Mouse (Mus musculus): ENCODE results near the gene Col16a1.

Gene Col16a1

GRCm38 (mm10) chr4:130044211-130044610, 3.4 kb upstream of the Col16a1 start:
- no peak for DNase-seq (ENCODE audit: low read depth, low spot score)

GRCm38 (mm10) chr4:130045609-130046008, 2.0 kb upstream of the Col16a1 start:
- no peak for DNase-seq (ENCODE audit: low read depth, low spot score)

DNA sequence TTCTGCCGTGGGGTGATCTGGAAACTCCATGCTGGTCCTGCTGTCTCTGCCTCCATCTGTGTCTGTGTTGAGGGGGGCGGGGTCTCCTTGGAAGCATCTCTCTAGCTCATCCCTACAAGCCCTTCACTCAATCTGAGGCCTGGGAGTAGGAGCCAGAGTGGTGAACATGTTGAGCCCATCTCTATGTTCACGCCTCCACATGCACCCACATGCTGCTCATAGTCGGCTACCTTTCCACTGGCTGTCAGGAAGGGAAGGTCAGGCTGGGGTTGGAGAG, 501 bp downstream of the Col16a1 start:
- DNase-seq (ENCODE audit: low read depth, low spot score), result no peak

DNA sequence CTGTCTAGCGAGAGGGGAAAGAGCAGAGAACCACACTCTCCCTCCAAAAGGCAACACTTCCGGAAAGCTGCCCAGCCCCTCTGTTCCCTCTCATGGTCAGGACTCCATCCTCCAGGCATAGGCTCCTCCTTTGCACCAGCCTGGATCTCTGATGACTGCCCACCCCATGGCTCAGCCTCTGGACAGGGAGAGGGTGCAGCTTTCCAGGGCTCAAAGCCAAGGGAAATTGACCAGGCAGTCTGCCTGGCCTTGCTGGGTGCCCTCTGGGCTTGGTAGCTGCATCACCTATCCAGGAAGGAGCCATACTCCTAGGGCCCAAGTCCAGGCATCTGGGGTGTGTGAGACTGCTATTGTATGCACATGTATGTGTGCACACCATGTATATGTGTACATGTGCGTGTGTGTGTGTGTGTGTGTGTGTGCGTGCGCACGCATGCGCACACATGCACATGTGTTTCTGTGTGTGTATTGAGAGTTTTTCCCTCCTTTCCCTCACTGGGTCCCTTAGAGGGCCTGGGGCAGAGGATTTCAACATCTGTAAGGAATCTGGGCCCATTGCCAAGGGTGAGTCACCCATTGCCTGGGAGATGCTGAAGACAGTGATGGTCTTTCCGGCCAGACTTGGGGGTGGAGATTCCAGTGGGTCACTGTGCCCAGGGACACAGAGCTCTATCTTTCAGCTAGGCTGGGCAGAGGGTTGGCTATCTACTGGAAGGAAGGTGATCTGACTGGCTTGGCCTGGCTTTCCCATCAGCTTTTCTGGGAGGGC, 2.6 kb downstream of the Col16a1 start:
- peak; percentile 73 for DNase-seq (ENCODE audit: low read depth, low spot score)

DNA sequence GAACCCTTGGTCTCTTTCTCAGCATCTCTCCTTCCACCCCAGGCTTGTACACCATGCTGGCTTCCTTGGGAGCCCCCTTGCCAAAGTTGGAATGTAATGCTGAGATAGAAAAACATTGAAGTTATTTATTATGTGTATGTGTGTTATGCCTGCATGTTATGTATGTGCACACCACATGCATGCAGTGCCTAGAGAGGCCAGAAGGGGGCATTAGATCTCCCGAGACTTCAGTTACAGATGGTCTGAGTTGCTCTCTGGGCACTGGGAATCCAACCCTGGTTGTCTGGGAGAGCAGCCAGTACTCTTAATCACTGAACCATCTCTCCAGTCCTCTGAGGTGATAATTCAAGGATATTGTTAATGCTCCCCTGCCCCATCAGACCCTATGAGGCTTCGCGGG, 4.6 kb downstream of the Col16a1 start:
- DNase-seq (ENCODE audit: low read depth, low spot score), result no peak

DNA sequence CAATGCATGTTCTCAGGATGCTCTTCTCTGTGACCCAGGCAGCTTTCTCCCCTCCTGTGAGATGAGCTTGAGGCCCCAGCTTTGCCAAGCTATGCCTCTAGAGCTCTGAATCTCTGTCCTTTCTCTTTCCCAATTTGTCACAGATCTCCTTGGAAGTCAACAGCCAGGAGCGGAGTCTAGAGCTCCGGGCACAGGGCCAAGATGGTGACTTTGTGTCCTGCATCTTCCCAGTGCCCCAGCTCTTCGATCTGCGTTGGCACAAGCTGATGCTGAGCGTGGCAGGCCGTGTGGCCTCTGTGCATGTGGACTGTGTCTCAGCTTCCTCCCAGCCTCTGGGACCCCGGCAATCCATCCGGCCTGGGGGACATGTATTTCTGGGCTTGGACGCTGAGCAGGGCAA, 5.5 kb downstream of the Col16a1 start:
- DNase-seq (ENCODE audit: low read depth, low spot score), result peak; percentile 59

GRCm38 (mm10) chr4:130054727-130055126, 7.1 kb downstream of the Col16a1 start:
- DNase-seq (ENCODE audit: low read depth, low spot score), result peak; percentile 75

GRCm38 (mm10) chr4:130055160-130056010, 7.7 kb downstream of the Col16a1 start:
- no peak for DNase-seq (ENCODE audit: low read depth, low spot score)

- DNase-seq (ENCODE audit: low read depth, low spot score), result no peak
Observed at GRCm38 (mm10) chr4:130056011-130056322, 8.3 kb downstream of the Col16a1 start.

DNA sequence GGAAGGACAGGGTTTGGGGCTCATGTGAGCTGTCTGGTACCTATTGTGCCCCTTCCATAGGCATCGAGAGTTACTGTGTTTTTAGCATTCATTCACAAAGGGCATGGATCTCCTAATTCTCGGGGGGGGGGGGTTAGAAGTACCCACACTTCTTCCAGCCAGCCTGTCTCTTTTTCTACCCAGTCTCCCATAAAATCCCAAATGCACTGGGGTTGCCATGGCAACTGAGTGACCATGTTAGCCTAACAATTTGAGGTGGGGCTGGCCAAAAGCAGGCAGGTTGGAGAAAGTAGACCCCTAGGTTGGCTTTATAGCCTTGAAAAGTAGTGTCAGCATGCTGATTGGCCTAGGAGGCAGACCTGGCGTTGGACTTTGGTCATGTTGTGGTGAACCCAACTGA, 8.8 kb downstream of the Col16a1 start:
- DNase-seq (ENCODE audit: low read depth, low spot score), result no peak

DNA sequence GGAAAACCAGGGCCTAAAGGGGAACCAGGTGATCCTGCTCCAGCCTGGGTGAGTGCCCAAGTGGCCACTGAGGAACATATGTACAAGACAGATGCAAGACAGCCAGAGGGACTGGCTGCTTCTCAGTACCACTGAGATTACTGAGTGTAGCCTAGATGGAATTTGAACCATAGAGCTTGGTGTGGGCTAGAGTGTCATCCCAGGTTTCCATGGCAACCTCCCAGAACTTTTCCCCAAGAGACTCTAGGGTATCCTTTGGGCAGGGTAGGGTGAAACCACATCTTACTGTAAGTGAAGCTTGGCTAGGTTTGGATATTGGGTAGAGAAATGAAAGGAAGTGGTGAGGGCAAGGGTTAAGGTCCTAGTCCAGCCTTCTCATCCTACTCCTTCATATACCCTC, 13.3 kb downstream of the Col16a1 start:
- DNase-seq (ENCODE audit: low read depth, low spot score), result peak; percentile 46

- DNase-seq (ENCODE audit: low read depth, low spot score), result peak; percentile 35
Observed at GRCm38 (mm10) chr4:130063191-130063590, 15.6 kb downstream of the Col16a1 start.

GRCm38 (mm10) chr4:130066816-130067215, 19.2 kb downstream of the Col16a1 start:
- DNase-seq (ENCODE audit: low read depth, low spot score), result peak; percentile 43

GRCm38 (mm10) chr4:130070523-130070922, 22.9 kb downstream of the Col16a1 start:
- no peak for DNase-seq (ENCODE audit: low read depth, low spot score)

GRCm38 (mm10) chr4:130071758-130072157, 24.1 kb downstream of the Col16a1 start:
- no peak for DNase-seq (ENCODE audit: low read depth, low spot score)

DNA sequence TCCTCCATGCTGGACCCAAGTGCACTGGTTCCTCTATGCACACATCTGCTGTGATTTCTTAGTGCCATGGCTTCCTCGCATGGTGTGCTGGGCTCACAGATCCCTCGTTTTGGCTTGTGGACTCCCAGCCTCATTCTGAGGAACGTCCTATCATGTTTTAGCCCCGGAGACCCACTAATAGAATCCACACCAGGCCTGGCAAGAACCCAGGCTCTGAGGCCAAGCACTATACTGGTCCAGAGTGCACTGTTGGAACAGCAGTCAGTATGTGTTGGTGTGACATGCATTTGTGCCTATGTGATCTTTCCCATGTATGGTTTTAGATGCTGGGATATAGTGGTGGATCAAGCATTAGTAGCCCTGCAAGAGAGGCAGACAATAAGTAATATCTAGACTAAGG, 25.7 kb downstream of the Col16a1 start:
- DNase-seq (ENCODE audit: low read depth, low spot score), result no peak

DNA sequence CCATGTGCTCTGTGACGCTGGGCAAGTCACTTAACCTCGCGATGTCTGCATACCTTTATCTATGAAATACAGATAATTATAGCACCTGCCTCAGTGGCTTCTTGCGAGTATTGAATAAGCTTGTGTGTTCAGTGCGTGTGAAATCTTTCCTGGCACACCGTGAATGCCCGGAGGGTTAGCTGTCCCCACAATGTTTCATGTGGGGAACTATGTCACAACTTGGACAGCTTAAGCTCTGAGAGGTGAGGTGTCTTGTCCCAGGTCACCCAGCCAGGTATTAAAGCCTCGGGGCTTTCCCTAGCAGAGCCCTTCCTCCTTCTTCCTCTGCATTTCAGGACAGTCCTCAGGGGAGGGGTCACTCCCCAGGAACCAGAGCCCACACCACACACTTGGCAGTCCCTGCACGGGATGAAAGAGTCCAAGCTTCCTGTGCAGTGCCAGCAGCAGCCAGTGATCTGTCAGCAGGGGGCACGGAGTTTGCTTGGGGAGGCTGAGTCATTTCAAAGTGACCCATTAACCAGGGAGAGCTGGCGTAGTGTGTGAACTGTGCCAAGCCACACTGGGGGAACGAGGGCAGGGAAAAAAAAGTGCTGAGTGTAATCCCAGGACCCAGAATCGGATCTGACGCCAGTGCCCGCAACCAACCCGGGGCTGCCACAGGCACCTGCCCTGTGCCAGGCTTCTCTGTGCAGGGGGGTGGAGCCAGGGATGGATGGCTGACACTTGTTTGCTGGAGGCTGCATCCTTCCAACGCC, 27.3 kb downstream of the Col16a1 start:
- DNase-seq (ENCODE audit: low read depth, low spot score), result peak; percentile 69

DNA sequence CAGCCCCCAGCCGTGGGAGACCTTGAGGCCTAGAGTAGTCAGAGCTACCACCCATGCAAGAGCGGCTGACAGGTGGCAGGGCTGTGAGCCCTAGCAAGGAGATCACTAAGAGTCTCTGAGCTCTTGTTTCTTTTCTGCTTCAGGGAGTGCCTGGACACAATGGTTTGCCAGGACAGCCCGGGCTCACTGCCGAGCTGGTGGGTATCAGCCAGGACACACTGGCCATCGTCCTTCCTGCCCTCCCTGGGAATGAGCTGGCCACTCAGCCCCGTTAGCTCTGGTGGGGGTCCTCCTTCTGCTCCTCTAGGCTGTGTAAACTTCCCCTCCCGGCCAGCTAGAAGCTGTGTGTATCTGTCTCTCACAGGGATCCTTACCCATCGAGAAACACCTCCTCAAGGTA, 29.2 kb downstream of the Col16a1 start:
- peak; percentile 59 for DNase-seq (ENCODE audit: low read depth, low spot score)

- DNase-seq (ENCODE audit: low read depth, low spot score), result peak; percentile 94
Observed at GRCm38 (mm10) chr4:130078816-130079485, 31.3 kb downstream of the Col16a1 start.

DNA sequence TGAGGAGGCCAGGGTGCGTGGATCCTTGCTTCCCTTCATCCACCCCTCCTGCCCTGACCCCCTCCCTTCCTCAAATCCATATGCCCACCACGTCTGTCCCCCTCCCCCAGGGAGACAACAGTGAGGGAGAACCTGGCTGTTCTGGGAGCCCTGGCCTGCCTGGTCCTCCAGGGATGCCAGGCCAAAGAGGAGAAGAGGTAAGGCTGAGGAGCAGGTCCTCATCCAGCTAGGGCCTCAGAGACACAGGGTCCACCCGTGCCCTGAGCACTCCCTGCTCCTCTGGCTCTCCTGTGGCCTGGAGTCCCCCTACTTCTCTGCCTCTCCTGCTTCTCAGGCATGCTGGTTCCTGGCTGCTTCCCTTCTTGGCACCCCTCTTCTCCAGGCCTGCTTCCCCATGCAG, 31.9 kb downstream of the Col16a1 start:
- no peak for DNase-seq (ENCODE audit: low read depth, low spot score)

DNA sequence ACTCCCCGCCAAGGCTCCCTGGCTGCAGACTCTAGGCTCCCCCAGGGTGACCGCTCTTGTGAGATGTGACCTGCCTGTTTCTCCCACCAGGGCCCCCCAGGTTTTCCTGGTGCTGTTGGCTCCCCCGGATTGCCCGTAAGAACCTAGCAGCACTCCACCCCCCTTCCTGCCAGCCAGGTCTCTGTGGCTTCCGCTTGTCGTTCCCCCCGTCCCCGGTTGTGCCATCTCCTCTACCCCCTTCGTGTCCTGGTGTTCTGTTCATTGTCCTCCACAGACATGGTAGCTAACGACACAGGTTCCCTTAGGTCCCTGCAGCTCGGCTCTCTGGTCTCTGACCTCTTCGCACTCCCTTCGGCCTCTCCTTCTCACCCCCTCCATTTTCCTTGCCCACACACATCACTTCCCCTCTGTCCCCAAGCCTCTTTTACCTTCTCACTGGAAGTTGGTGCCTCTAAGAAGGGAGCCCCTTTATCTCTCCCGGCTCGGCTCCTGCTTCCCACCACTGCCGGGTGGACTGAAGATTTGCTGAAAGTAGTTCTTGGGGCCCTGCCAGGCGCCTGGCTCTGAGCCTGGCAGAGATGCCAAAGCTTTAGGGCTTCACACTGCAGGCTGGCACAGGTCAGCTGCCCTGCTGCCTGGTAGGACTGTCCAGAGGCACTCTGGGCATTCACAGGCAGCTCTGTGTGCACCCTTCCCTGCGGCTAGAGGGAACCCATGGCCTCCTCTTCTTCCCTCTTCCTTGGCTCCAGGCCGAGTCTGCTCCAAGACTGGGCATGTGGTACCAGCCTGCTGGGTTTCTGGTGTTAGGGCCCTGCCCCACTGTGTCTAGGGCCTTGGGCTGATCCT, 33.9 kb downstream of the Col16a1 start:
- peak; percentile 78 for DNase-seq (ENCODE audit: low read depth, low spot score)

Measured in brain, adult 2 months (tissue).